Mouse (Mus musculus) liver, postnatal 0 days (tissue): ENCODE results near the gene Nectin3. TPM values are rescaled to one million over a fixed set of nuclear protein-coding genes. Genes with fewer than 3 reads are reported as not detected.

Source experiments
- ATAC-seq: fragments of 200-750 bp; cut with Nextera tagmentation; 2 replicates; pipeline ENCODE4 v1.8.0; 2017; ENCODE audit warnings: mild to moderate bottlenecking, moderate library complexity
- DNase-seq: peaks from one replicate; pipeline ENCODE4 v3.0.0-alpha.2; 2016
- H3K27ac ChIP-seq: fragments of 300-500 bp; sonication (generic); 2 replicates; pipeline ENCODE4 v1.5.1; 2014; ENCODE audit warnings: antibody characterized with exemption, moderate library complexity, mild to moderate bottlenecking, low read depth
- H3K27me3 ChIP-seq: fragments of 300-500 bp; sonication (generic); 2 replicates; pipeline ENCODE4 v1.6.1; 2014; ENCODE audit warnings: low read length, control low read depth, mixed read lengths; ENCODE audit not compliant: insufficient read depth
- H3K36me3 ChIP-seq: fragments of 300-500 bp; sonication (generic); replicated peaks from 2 replicates; pipeline ENCODE4 v1.6.1; 2014; ENCODE audit warnings: mild to moderate bottlenecking, control low read depth, low read length, moderate library complexity, mixed read lengths; ENCODE audit not compliant: insufficient read depth
- H3K4me1 ChIP-seq: fragments of 300-500 bp; sonication (generic); 2 replicates; pipeline ENCODE4 v1.6.1; 2014; ENCODE audit warnings: antibody characterized with exemption, mild to moderate bottlenecking, control low read depth; ENCODE audit not compliant: insufficient read depth
- H3K4me2 ChIP-seq: fragments of 300-500 bp; sonication (generic); 2 replicates; pipeline ENCODE4 v1.6.1; 2014; ENCODE audit warnings: low read depth, mild to moderate bottlenecking, low read length, moderate library complexity, mixed read lengths
- H3K4me3 ChIP-seq: fragments of 300-500 bp; sonication (generic); 2 replicates; pipeline ENCODE4 v1.5.1; 2014; ENCODE audit warnings: low read depth, low read length
- H3K9ac ChIP-seq: fragments of 300-500 bp; sonication (generic); replicated peaks from 2 replicates; pipeline ENCODE4 v1.6.1; 2014; ENCODE audit warnings: mild to moderate bottlenecking, moderate library complexity
- H3K9me3 ChIP-seq: fragments of 300-500 bp; sonication (generic); 2 replicates; pipeline ENCODE4 v1.6.1; 2016; ENCODE audit warnings: mild to moderate bottlenecking, control low read depth, low read length, mixed read lengths
- CTCF ChIP-seq: sonication (generic); IDR thresholded peaks from 2 replicates; pipeline ENCODE4 v1.5.1; 2016; ENCODE audit warnings: antibody characterized with exemption, low read depth
- EP300 ChIP-seq: IDR thresholded peaks from 2 replicates; pipeline ENCODE4 v1.6.1; 2016; ENCODE audit warnings: antibody characterized with exemption, low read depth, mild to moderate bottlenecking
- WGBS: fragments of 180-500 bp; shearing (Covaris S2); extraction: QIAGEN DNeasy Blood & Tissue Kit; methylation state at CpG from one replicate; pipeline ENCODE4 v1.1.7; 2014; ENCODE audit not compliant: insufficient replicate concordance; 5-methylcytosine and 5-hydroxymethylcytosine counted together
- polyA plus RNA-seq: library from polyadenylated mRNA; unstranded; fragments of >200 nt; fragmentation: Nextera tagmentation; extraction: Ambion mirVana; gene quantifications from 2 replicates; pipeline ENCODE4 v1.2.1, GENCODE M21; 2015

Gene Nectin3
- polyA plus RNA-seq, 1 experiment from 2014 or later: 16.3 TPM

DNA sequence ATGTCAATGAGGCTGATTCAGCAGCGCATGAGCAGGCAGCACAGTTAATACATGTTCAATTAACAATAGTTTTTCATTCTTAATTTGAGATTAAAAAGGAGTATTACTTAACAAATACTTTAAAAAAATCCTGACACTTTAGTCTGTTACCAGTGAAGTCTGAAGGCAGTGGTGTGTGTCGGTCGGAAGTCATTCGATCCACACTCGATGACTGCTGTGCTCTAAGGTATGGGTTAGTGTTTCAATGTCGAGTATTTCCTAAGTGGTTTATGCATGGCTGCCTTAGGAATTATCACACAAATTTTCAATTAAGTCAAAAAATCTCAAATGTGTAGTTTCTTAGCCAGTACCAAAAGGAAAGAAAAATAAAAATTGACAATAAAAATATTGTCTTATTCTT, 49.3 kb downstream of the Nectin3 start:
- no peaks in the 10 kb centered on the region for H3K9me3 ChIP-seq
- TF ChIP-seq EP300 (no peak), CTCF (no peak)

DNA sequence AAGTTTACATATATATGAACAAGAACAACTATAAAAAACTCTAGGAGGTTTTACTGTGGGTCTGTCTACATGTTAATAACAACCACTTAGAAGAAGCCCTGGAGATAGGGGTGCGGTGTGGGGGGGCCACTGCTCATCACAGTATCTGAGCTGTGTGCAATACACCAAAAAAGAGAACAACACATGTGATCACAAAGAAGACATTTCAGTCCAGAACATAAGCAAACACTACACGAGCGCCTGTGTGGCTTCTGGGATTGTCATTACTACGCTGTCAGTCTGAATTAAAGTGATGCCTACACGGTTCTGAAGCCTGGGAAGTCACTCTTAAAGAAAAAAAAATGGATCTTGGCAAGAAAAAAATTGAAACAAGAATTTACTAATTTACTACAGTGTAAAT, 67.0 kb downstream of the Nectin3 start:
- DNase-seq (no peak), ATAC-seq (no peak)
- H3K4me1 ChIP-seq: no peaks in the 10 kb centered on the region
- no peak overlapping the region for H3K4me2 ChIP-seq
- 75% methylated on average over 5 of the region's 5 CpGs for WGBS
- H3K4me3 ChIP-seq: no peak overlapping the region
- H3K27me3 ChIP-seq: no peaks in the 10 kb centered on the region
- no peaks in the 10 kb centered on the region; the same call in 1 of the 2 replicates for H3K36me3 ChIP-seq
- TF ChIP-seq EP300 (no peak), CTCF (no peak)
- no peak overlapping the region for H3K27ac ChIP-seq
- no peak overlapping the region for H3K9ac ChIP-seq
- no peaks in the 10 kb centered on the region for H3K9me3 ChIP-seq

More for the DNA sequence above, 49.3 kb downstream of the Nectin3 start:
- DNase-seq (no peak), ATAC-seq (no peak)
- 85% methylated on average over 6 of the region's 6 CpGs for WGBS
- Histone ChIP-seq H3K4me3 (no peak overlapping the region), H3K4me2 (no peak overlapping the region), H3K9ac (no peak overlapping the region), H3K27ac (no peak overlapping the region), H3K4me1 (no peaks in the 10 kb centered on the region), H3K36me3 (no peaks in the 10 kb centered on the region; the same call in none of the 2 replicates), H3K27me3 (no peaks in the 10 kb centered on the region)

DNA sequence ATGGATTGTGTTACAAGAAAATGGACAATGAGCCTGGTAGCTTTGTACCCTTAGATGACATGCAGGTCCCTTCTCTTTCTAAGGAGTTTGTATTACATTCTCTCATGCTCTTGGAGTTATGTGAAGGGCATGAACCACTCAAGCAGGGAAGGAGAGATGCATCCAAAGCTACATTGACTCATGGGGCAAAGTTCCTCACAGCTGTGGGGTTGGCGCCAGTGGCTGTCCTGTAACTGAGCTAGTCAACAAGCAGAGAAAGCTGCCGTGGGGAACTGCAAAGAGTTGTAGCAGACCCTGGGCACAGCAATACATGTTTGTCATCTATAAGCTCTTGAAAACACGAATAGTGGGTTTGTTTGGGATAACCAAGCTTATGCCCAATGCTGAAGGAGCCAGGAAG, 82.1 kb downstream of the Nectin3 start:
- Histone ChIP-seq H3K4me2 (no peak overlapping the region), H3K27ac (no peak overlapping the region), H3K27me3 (no peaks in the 10 kb centered on the region), H3K4me1 (no peaks in the 10 kb centered on the region), H3K4me3 (no peak overlapping the region), H3K9me3 (no peaks in the 10 kb centered on the region), H3K9ac (no peak overlapping the region), H3K36me3 (no peaks in the 10 kb centered on the region)
- WGBS: 60% methylated on average over 3 of the region's 3 CpGs
- DNase-seq: peak; percentile 26
- ATAC-seq: no peak
- TF ChIP-seq EP300 (no peak), CTCF (no peak)

DNA sequence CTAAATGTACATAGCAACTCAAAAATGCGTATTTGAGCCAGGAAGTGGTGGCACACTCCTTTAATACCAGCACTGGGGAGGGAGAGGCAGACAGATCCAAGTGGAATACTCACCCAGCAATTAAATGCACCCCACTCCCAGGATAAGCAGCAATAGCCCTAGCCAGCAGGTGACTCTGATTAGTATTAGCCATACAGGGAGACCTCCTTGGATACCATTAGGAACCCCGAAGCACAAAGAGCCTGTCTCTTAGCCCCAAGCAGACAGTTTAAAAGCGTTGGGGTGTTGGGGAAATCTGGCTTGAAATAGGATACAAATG, 87.6 kb downstream of the Nectin3 start:
- Histone ChIP-seq H3K9ac (no peak overlapping the region), H3K4me3 (no peak overlapping the region), H3K4me2 (no peak overlapping the region), H3K27me3 (no peaks in the 10 kb centered on the region), H3K27ac (no peak overlapping the region), H3K4me1 (no peaks in the 10 kb centered on the region), H3K36me3 (0 out of 2 replicates have a peak, but pooled peaks cover 1% of the 10 kb centered on the region), H3K9me3 (no peaks in the 10 kb centered on the region)
- no peak for ATAC-seq
- DNase-seq: no peak
- TF ChIP-seq CTCF (no peak), EP300 (no peak)
- WGBS: 79% methylated on average over 3 of the region's 3 CpGs

GRCm38 (mm10) chr16:46410053-46410738, 88.1 kb downstream of the Nectin3 start:
- no peaks in the 10 kb centered on the region for H3K9me3 ChIP-seq
- 0 out of 2 replicates have a peak, but pooled peaks cover 3% of the 10 kb centered on the region for H3K36me3 ChIP-seq
- H3K4me3 ChIP-seq: no peak overlapping the region
- TF ChIP-seq CTCF (no peak), EP300 (no peak)
- H3K4me2 ChIP-seq: no peak overlapping the region
- no peak overlapping the region for H3K9ac ChIP-seq
- H3K27ac ChIP-seq: no peak overlapping the region
- H3K27me3 ChIP-seq: no peaks in the 10 kb centered on the region
- no peaks in the 10 kb centered on the region for H3K4me1 ChIP-seq
- ATAC-seq (no peak), DNase-seq (no peak)
- 57% methylated on average over 6 of the region's 6 CpGs for WGBS

DNA sequence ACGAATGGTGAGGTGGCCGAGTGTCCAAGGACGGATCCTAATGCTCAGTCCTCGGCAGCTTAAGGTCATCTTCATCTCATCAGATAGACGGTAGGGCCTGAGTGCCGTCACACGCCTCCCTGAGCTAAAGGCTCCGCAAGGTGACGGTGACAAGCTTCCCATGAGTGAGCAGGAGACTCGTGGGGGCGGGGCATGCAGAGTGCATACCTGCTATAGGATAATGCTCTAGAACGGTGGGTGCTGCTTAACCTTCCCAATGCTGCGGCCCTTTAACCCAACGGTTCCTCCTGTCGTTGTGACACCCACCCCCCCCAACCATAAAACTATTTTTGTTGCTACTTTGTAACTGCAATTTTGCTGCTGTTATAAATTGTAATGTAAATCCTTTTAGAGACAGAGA, 90.3 kb downstream of the Nectin3 start:
- ATAC-seq (no peak), DNase-seq (no peak)
- Histone ChIP-seq H3K4me3 (no peak overlapping the region), H3K27ac (no peak overlapping the region), H3K4me2 (no peak overlapping the region), H3K9me3 (no peaks in the 10 kb centered on the region), H3K36me3 (0 out of 2 replicates have a peak, but pooled peaks cover 3% of the 10 kb centered on the region), H3K9ac (no peak overlapping the region), H3K4me1 (no peaks in the 10 kb centered on the region), H3K27me3 (no peaks in the 10 kb centered on the region)
- TF ChIP-seq CTCF: no peak
- TF ChIP-seq EP300: no peak
- WGBS: 79% methylated on average over 15 of the region's 15 CpGs
